ENCODE assay signal across 8 mouse cellular contexts in the genomic region with DNA sequence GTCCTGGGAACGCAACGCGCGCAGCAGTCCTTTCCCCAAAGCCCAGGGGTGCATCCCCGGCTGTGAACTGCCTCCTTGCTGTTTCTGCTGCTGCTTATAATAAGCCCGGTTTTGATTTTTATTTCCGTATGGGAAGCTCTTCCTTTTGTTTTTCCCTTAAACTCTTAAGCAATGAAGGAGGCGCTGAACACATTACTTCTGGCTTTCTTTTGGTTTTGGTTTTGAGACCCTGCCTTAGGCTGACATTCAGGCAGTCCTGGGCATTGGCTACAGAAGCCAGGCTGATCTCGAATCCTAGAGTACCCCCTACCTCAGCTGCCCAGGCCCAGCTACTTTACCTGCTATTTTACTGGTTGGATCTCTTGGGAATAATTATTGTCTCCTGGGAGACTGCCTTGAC. TPM values are rescaled to one million over a fixed set of nuclear protein-coding genes. Genes with fewer than 3 reads are reported as not detected.
DNase-seq lines count a peak whose midpoint lies in the region; ATAC-seq and TF ChIP-seq lines count a peak whose summit lies in the region.

No protein-coding gene starts in this region.

- H3K4me1 ChIP-seq in kidney, postnatal 0 days (replicated peaks; ENCODE audit: insufficient read depth, low read length), result peaks cover 19% of the 10 kb centered on the region; the same call in 1 of the 2 replicates
- peaks cover 21% of the 10 kb centered on the region; the same call in 1 of the 2 replicates for H3K4me1 ChIP-seq in embryonic facial prominence, embryonic 12.5 days
- peaks cover 33% of the 10 kb centered on the region for H3K4me1 ChIP-seq in hindbrain, embryonic 15.5 days (replicated peaks)
- peaks cover 18% of the 10 kb centered on the region for H3K4me1 ChIP-seq in midbrain, embryonic 14.5 days (ENCODE audit: control insufficient read depth, insufficient read depth, low read length)

- H3K36me3 ChIP-seq in kidney, postnatal 0 days (ENCODE audit: insufficient read depth, low read length), result no peaks in the 10 kb centered on the region
- H3K36me3 ChIP-seq in embryonic facial prominence, embryonic 12.5 days, result no peaks in the 10 kb centered on the region
- no peaks in the 10 kb centered on the region for H3K36me3 ChIP-seq in hindbrain, embryonic 15.5 days
- H3K36me3 ChIP-seq in midbrain, embryonic 14.5 days (ENCODE audit: control insufficient read depth, insufficient read depth, low read length), result no peaks in the 10 kb centered on the region

- TF ChIP-seq CTCF in kidney, postnatal 0 days (IDR thresholded peaks at IDR 0.05; ENCODE audit: low read depth), result no peak

- WGBS in kidney, postnatal 0 days, result 5% methylated on average over 9 of the region's 9 CpGs
- 4% methylated on average over 9 of the region's 9 CpGs for WGBS in embryonic facial prominence, embryonic 12.5 days
- 1% methylated on average over 9 of the region's 9 CpGs for WGBS in hindbrain, embryonic 15.5 days
- 3% methylated on average over 9 of the region's 9 CpGs for WGBS in midbrain, embryonic 14.5 days

- 0 out of 2 replicates have a peak, but pooled peaks cover 4% of the 10 kb centered on the region for H3K27me3 ChIP-seq in kidney, postnatal 0 days (ENCODE audit: insufficient read depth, low read length)
- peaks cover 49% of the 10 kb centered on the region for H3K27me3 ChIP-seq in embryonic facial prominence, embryonic 12.5 days
- no peaks in the 10 kb centered on the region; the same call in 1 of the 2 replicates for H3K27me3 ChIP-seq in hindbrain, embryonic 15.5 days
- peaks cover 14% of the 10 kb centered on the region for H3K27me3 ChIP-seq in midbrain, embryonic 14.5 days (ENCODE audit: control insufficient read depth, insufficient read depth, low read length)

- H3K4me3 ChIP-seq in kidney, postnatal 0 days (replicated peaks; ENCODE audit: low read depth, low read length), result peak overlapping the region; percentile 73
- H3K4me3 ChIP-seq in embryonic facial prominence, embryonic 12.5 days, result peak overlapping the region; percentile 62
- H3K4me3 ChIP-seq in hindbrain, embryonic 15.5 days, result peak overlapping the region; percentile 87
- H3K4me3 ChIP-seq in midbrain, embryonic 14.5 days (replicated peaks; ENCODE audit: low read depth, low read length), result peak overlapping the region; percentile 65

- H3K27ac ChIP-seq in kidney, postnatal 0 days, result no peak overlapping the region
- no peak overlapping the region for H3K27ac ChIP-seq in embryonic facial prominence, embryonic 12.5 days
- peak overlapping the region; percentile 80 for H3K27ac ChIP-seq in hindbrain, embryonic 15.5 days (replicated peaks)
- no peak overlapping the region for H3K27ac ChIP-seq in midbrain, embryonic 14.5 days (replicated peaks; ENCODE audit: low read depth, low read length)

- peak overlapping the region; percentile 92 for H3K4me2 ChIP-seq in kidney, postnatal 0 days (ENCODE audit: low read length)
- H3K4me2 ChIP-seq in embryonic facial prominence, embryonic 12.5 days (replicated peaks), result peak overlapping the region; percentile 84
- peak overlapping the region; percentile 92 for H3K4me2 ChIP-seq in hindbrain, embryonic 15.5 days
- peak overlapping the region; percentile 68 for H3K4me2 ChIP-seq in midbrain, embryonic 14.5 days (ENCODE audit: low read length)

- no peak for ATAC-seq in kidney, postnatal 0 days (replicated peaks; ENCODE audit: low FRiP score, low read depth)
- ATAC-seq in embryonic facial prominence, embryonic 12.5 days (ENCODE audit: insufficient number of reproducible peaks, insufficient read depth, low FRiP score, low TSS enrichment), result no peak
- ATAC-seq in hindbrain, embryonic 15.5 days (ENCODE audit: low FRiP score, low read depth), result no peak
- no peak for ATAC-seq in midbrain, embryonic 14.5 days (ENCODE audit: low FRiP score, low TSS enrichment)
- no peak; the same call in 1 of the 2 replicates for ATAC-seq in frontal cortex, adult (ENCODE audit: low TSS enrichment)

- peak; percentile 38 for DNase-seq in kidney, postnatal 0 days (ENCODE audit: low spot score)
- no peak for DNase-seq in kidney, postnatal 14 days
- DNase-seq in midbrain, embryonic 14.5 days, result peak; percentile 60
- DNase-seq in adrenal gland, adult 2 months, result no peak
- DNase-seq in frontal cortex, postnatal 25 days (ENCODE audit: low spot score in 2 of 2), result no peak

- peak overlapping the region; percentile 63; the same call in 1 of the 2 replicates for H3K9ac ChIP-seq in kidney, postnatal 0 days (ENCODE audit: low read depth, low read length)
- peak overlapping the region; percentile 78 for H3K9ac ChIP-seq in embryonic facial prominence, embryonic 12.5 days
- peak overlapping the region; percentile 81 for H3K9ac ChIP-seq in hindbrain, embryonic 15.5 days
- H3K9ac ChIP-seq in midbrain, embryonic 14.5 days (replicated peaks; ENCODE audit: low read length), result peak overlapping the region; percentile 81

- H3K9me3 ChIP-seq in kidney, postnatal 0 days (replicated peaks; ENCODE audit: low read length), result no peaks in the 10 kb centered on the region
- H3K9me3 ChIP-seq in embryonic facial prominence, embryonic 12.5 days, result no peaks in the 10 kb centered on the region
- H3K9me3 ChIP-seq in hindbrain, embryonic 15.5 days, result no peaks in the 10 kb centered on the region
- no peaks in the 10 kb centered on the region for H3K9me3 ChIP-seq in midbrain, embryonic 14.5 days (ENCODE audit: control insufficient read depth, low read length)

RNA-seq across cellular contexts. Expression of a gene that starts 0.6 kb away (rescaled TPM):
- polyA plus RNA-seq in kidney, postnatal 0 days (2015; fragmentation: Nextera tagmentation; extraction: Ambion mirVana), result 1.1 and 1.4 TPM in 2 replicates
- polyA plus RNA-seq in embryonic facial prominence, embryonic 12.5 days (2016; fragmentation: Nextera tagmentation; extraction: Ambion mirVana), result 2.7 and 3.2 TPM in 2 replicates
- polyA plus RNA-seq in hindbrain, embryonic 15.5 days (2015; fragmentation: Nextera tagmentation; extraction: Ambion mirVana), result 3.1 and 3.6 TPM in 2 replicates
- polyA plus RNA-seq in midbrain, embryonic 14.5 days (2014; fragmentation: Nextera tagmentation; extraction: Ambion mirVana), result 2.4 and 3.1 TPM in 2 replicates
- 10 to 100 TPM in 1 of 2 experiments, 1 to 10 TPM in 1; 9.8 to 14.3 TPM for total RNA-seq in adrenal gland, adult 2 months (2021)
- 4.0 and 6.4 TPM in 2 replicates for polyA plus RNA-seq in adrenal gland, adult 2 months (2012; rRNA removed)

Comparison
In these comparisons a context has a peak if more than half of its experiments do, and no peak if none do; other contexts are left out.
1. DNase-seq: peak in kidney, postnatal 0 days (single experiment) and midbrain, embryonic 14.5 days (single experiment); none in kidney, postnatal 14 days (single experiment), adrenal gland, adult 2 months (single experiment) and frontal cortex, postnatal 25 days (0 of 2).
2. Peak in every context shown above with its lines, with median percentiles within 50 percentile points of each other: H3K4me2 ChIP-seq, H3K4me3 ChIP-seq and H3K9ac ChIP-seq.